Mouse (Mus musculus): Measurements from ENCODE around the gene Crim1. TPM values are rescaled to one million over a fixed set of nuclear protein-coding genes. Genes with fewer than 3 reads are reported as not detected.
A peak's percentile ranks its signal among the peaks of the same experiment; 100 is the strongest.

The Crim1 gene
- polyA plus RNA-seq, 1 experiment from 2014 or later, result 8.4 TPM

GRCm38 (mm10) chr17:78286021-78286420, 86.0 kb downstream of the Crim1 start:
- Histone ChIP-seq H3K9ac (ENCODE audit: low read depth, low read length) (no peak overlapping the region), H3K4me3 (replicated peaks; ENCODE audit: low read depth, low read length) (no peak overlapping the region), H3K4me1 (replicated peaks; ENCODE audit: insufficient read depth, low read length) (no peaks in the 10 kb centered on the region; the same call in 1 of the 2 replicates), H3K27me3 (ENCODE audit: insufficient read depth, low read length) (no peaks in the 10 kb centered on the region), H3K9me3 (replicated peaks; ENCODE audit: low read length) (no peaks in the 10 kb centered on the region), H3K36me3 (ENCODE audit: insufficient read depth, low read length) (no peaks in the 10 kb centered on the region), H3K4me2 (ENCODE audit: low read length) (no peak overlapping the region), H3K27ac (no peak overlapping the region)
- no peak for TF ChIP-seq CTCF (IDR thresholded peaks at IDR 0.05; ENCODE audit: low read depth)
- DNase-seq (ENCODE audit: low spot score) (no peak), ATAC-seq (replicated peaks; ENCODE audit: low FRiP score, low read depth) (no peak)
- WGBS, result 85% methylated on average over 13 of the region's 13 CpGs

DNA sequence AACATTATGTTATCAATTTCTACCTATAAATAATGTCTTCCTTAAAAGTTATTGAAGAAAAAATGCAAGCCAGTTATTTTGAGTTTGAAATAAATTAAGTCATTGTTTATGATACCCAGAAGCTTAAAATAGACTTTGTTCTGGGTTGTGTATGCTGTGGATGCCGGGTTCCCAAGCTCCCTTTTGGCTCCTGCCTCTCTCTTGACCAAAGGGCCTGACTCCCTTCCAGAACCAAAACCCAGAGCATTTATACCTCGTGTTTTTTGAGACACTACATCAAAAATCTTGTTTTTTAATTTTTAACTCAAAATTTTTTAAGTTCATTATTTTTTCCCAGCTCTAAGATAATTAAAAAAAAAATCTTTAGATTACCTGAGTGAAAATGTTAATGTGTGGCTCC, 87.3 kb downstream of the Crim1 start:
- no peaks in the 10 kb centered on the region for H3K27me3 ChIP-seq (ENCODE audit: insufficient read depth, low read length)
- no peak for ATAC-seq (replicated peaks; ENCODE audit: low FRiP score, low read depth)
- H3K9ac ChIP-seq (ENCODE audit: low read depth, low read length), result no peak overlapping the region
- no peaks in the 10 kb centered on the region for H3K36me3 ChIP-seq (ENCODE audit: insufficient read depth, low read length)
- no peak overlapping the region for H3K27ac ChIP-seq
- H3K4me3 ChIP-seq (replicated peaks; ENCODE audit: low read depth, low read length), result no peak overlapping the region
- H3K9me3 ChIP-seq (replicated peaks; ENCODE audit: low read length), result no peaks in the 10 kb centered on the region
- H3K4me1 ChIP-seq (replicated peaks; ENCODE audit: insufficient read depth, low read length), result no peaks in the 10 kb centered on the region
- no peak for TF ChIP-seq CTCF (IDR thresholded peaks at IDR 0.05; ENCODE audit: low read depth)
- H3K4me2 ChIP-seq (ENCODE audit: low read length), result no peak overlapping the region
- no peak for DNase-seq (ENCODE audit: low spot score)
- WGBS, result 62% methylated on average over 2 of the region's 2 CpGs

- no peaks in the 10 kb centered on the region for H3K27me3 ChIP-seq (ENCODE audit: insufficient read depth, low read length)
- no peak for TF ChIP-seq CTCF (IDR thresholded peaks at IDR 0.05; ENCODE audit: low read depth)
- ATAC-seq (replicated peaks; ENCODE audit: low FRiP score, low read depth) (no peak), DNase-seq (ENCODE audit: low spot score) (no peak)
- H3K9ac ChIP-seq (ENCODE audit: low read depth, low read length), result no peak overlapping the region
- H3K4me3 ChIP-seq (replicated peaks; ENCODE audit: low read depth, low read length), result no peak overlapping the region
- no peak overlapping the region for H3K27ac ChIP-seq
- H3K36me3 ChIP-seq (ENCODE audit: insufficient read depth, low read length), result no peaks in the 10 kb centered on the region
- no peaks in the 10 kb centered on the region for H3K4me1 ChIP-seq (replicated peaks; ENCODE audit: insufficient read depth, low read length)
- H3K9me3 ChIP-seq (replicated peaks; ENCODE audit: low read length), result no peaks in the 10 kb centered on the region
- no peak overlapping the region for H3K4me2 ChIP-seq (ENCODE audit: low read length)
- WGBS, result 85% methylated on average over 6 of the region's 6 CpGs
Observed at GRCm38 (mm10) chr17:78290153-78290876, 90.3 kb downstream of the Crim1 start.

DNA sequence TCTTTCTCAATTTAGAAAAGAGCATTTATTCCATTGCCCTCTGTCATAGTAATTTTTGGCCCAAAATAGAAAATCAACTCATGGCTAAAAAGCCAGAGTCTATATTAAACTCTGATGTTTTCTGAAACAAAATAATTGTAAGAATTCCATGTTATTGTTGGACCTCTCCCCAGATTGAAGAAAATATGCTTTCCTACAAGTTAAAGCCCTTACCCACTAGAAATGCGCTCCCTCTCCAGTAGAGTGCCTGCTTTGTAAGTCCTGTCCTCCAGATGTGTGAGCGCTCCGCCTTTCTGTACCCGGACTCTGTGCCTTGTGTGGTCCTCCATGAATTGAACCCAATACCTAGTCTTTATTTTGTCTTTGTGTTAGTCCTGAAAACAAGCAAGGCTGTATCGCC, 91.0 kb downstream of the Crim1 start:
- no peak overlapping the region for H3K4me2 ChIP-seq (ENCODE audit: low read length)
- peak; percentile 46 for DNase-seq (ENCODE audit: low spot score)
- no peaks in the 10 kb centered on the region for H3K27me3 ChIP-seq (ENCODE audit: insufficient read depth, low read length)
- H3K27ac ChIP-seq, result no peak overlapping the region
- no peak overlapping the region for H3K9ac ChIP-seq (ENCODE audit: low read depth, low read length)
- 94% methylated on average over 5 of the region's 5 CpGs for WGBS
- no peaks in the 10 kb centered on the region for H3K9me3 ChIP-seq (replicated peaks; ENCODE audit: low read length)
- no peaks in the 10 kb centered on the region for H3K36me3 ChIP-seq (ENCODE audit: insufficient read depth, low read length)
- H3K4me3 ChIP-seq (replicated peaks; ENCODE audit: low read depth, low read length), result no peak overlapping the region
- ATAC-seq (replicated peaks; ENCODE audit: low FRiP score, low read depth), result no peak
- H3K4me1 ChIP-seq (replicated peaks; ENCODE audit: insufficient read depth, low read length), result no peaks in the 10 kb centered on the region
- TF ChIP-seq CTCF (IDR thresholded peaks at IDR 0.05; ENCODE audit: low read depth), result no peak

GRCm38 (mm10) chr17:78292301-78292700, 92.3 kb downstream of the Crim1 start:
- ATAC-seq (replicated peaks; ENCODE audit: low FRiP score, low read depth) (no peak), DNase-seq (ENCODE audit: low spot score) (no peak)
- Histone ChIP-seq H3K9me3 (replicated peaks; ENCODE audit: low read length) (no peaks in the 10 kb centered on the region), H3K9ac (ENCODE audit: low read depth, low read length) (no peak overlapping the region), H3K36me3 (ENCODE audit: insufficient read depth, low read length) (no peaks in the 10 kb centered on the region), H3K4me2 (ENCODE audit: low read length) (no peak overlapping the region), H3K4me1 (replicated peaks; ENCODE audit: insufficient read depth, low read length) (no peaks in the 10 kb centered on the region), H3K27ac (no peak overlapping the region), H3K4me3 (replicated peaks; ENCODE audit: low read depth, low read length) (no peak overlapping the region), H3K27me3 (ENCODE audit: insufficient read depth, low read length) (no peaks in the 10 kb centered on the region)
- 78% methylated on average over 7 of the region's 7 CpGs for WGBS
- TF ChIP-seq CTCF (IDR thresholded peaks at IDR 0.05; ENCODE audit: low read depth), result no peak

DNA sequence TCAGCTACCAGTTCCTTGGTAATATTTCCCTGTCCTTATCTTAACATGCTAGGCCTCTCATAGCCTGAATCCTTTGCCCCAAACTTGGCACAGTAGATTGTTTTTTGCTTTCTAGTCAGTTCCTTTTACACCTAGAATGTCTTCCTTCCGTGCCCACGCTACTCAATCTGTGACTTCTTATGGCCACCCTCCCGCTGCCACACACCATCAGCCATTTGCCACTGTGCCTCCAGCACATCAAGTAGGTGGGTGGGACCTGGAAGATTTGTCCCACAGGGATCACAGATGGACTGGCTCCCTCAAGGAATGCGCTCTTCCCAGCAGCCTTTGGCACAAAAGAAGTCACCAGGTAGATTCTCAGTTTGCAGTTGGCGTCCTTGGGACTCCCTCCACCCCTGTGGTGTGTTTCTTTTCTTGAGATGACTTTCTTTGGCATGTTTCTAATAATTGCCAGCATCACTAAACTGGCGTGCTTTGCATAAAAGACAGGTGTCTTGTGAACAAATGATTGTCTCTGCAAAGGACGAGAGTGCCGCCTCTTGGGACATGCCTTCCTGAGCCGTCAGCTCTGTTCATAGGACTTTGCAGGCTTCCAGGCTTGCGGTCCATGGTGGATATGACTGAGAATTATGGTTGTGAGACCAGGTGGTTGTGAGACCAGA, 92.9 kb downstream of the Crim1 start:
- DNase-seq (ENCODE audit: low spot score), result no peak
- no peaks in the 10 kb centered on the region for H3K4me1 ChIP-seq (replicated peaks; ENCODE audit: insufficient read depth, low read length)
- H3K4me2 ChIP-seq (ENCODE audit: low read length), result no peak overlapping the region
- no peaks in the 10 kb centered on the region for H3K36me3 ChIP-seq (ENCODE audit: insufficient read depth, low read length)
- no peak for TF ChIP-seq CTCF (IDR thresholded peaks at IDR 0.05; ENCODE audit: low read depth)
- no peaks in the 10 kb centered on the region for H3K27me3 ChIP-seq (ENCODE audit: insufficient read depth, low read length)
- no peak overlapping the region for H3K4me3 ChIP-seq (replicated peaks; ENCODE audit: low read depth, low read length)
- H3K27ac ChIP-seq, result no peak overlapping the region
- ATAC-seq (replicated peaks; ENCODE audit: low FRiP score, low read depth), result no peak
- no peaks in the 10 kb centered on the region for H3K9me3 ChIP-seq (replicated peaks; ENCODE audit: low read length)
- WGBS, result 96% methylated on average over 10 of the region's 10 CpGs
- no peak overlapping the region for H3K9ac ChIP-seq (ENCODE audit: low read depth, low read length)

All from kidney, postnatal 0 days (tissue).